Mouse (Mus musculus) E14TG2a.4 (cell line): ENCODE results near the gene Fam129b.

Experiments used
- CTCF ChIP-seq: conservative IDR thresholded peaks from 2 replicates; pipeline ENCODE4 v1.5.1; 2014; ENCODE audit warnings: low read length
- NANOG ChIP-seq: IDR thresholded peaks from 2 replicates; pipeline ENCODE4 v1.6.1; 2014; ENCODE audit warnings: borderline replicate concordance, low read length, mixed read lengths

- TF ChIP-seq CTCF (no peak), NANOG (no peak)
Measured at GRCm38 (mm10) chr2:32896507-32897147, 20.7 kb downstream of the Fam129b start.
